Mouse (Mus musculus): ENCODE measurements around the gene Zwilch. TPM values are rescaled to one million over a fixed set of nuclear protein-coding genes. Genes with fewer than 3 reads are reported as not detected.

Gene Zwilch
- polyA plus RNA-seq, 1 experiment from 2014 or later, result 24.3 TPM

Other genes with a start within 250 kb of the Zwilch start
- gene Smad6, start 151.0 kb downstream of the Zwilch start, polyA plus RNA-seq (2014; fragmentation: Nextera tagmentation; extraction: Ambion mirVana), result 30.5 and 31.6 TPM in 2 replicates
- gene Lctl, start 56.0 kb downstream of the Zwilch start, polyA plus RNA-seq (2014; fragmentation: Nextera tagmentation; extraction: Ambion mirVana), result not detected in 2 replicates
- 980 and 988 TPM in 2 replicates for gene Rpl4, start 271 bp upstream of the Zwilch start, polyA plus RNA-seq (2014; fragmentation: Nextera tagmentation; extraction: Ambion mirVana)
- gene Snapc5, start 6.2 kb upstream of the Zwilch start, polyA plus RNA-seq (2014; fragmentation: Nextera tagmentation; extraction: Ambion mirVana), result 22.4 and 28.0 TPM in 2 replicates
- 2.7 and 3.1 TPM in 2 replicates for gene Uchl4, start 62.1 kb upstream of the Zwilch start, polyA plus RNA-seq (2014; fragmentation: Nextera tagmentation; extraction: Ambion mirVana)
- 100 and 108 TPM in 2 replicates for gene Map2k1, start 80.5 kb upstream of the Zwilch start, polyA plus RNA-seq (2014; fragmentation: Nextera tagmentation; extraction: Ambion mirVana)
- 155 and 159 TPM in 2 replicates for gene Tipin, start 108.5 kb upstream of the Zwilch start, polyA plus RNA-seq (2014; fragmentation: Nextera tagmentation; extraction: Ambion mirVana)
- gene Dis3l, start 168.2 kb upstream of the Zwilch start, polyA plus RNA-seq (2014; fragmentation: Nextera tagmentation; extraction: Ambion mirVana), result 19.5 and 22.2 TPM in 2 replicates
- 0.58 and 0.70 TPM in 2 replicates for gene Megf11, start 212.5 kb upstream of the Zwilch start, polyA plus RNA-seq (2014; fragmentation: Nextera tagmentation; extraction: Ambion mirVana)